Mouse (Mus musculus): ENCODE results near the gene Maff. TPM values are rescaled to one million over a fixed set of nuclear protein-coding genes. Genes with fewer than 3 reads are reported as not detected.

Maff gene
- 7.4 and 8.1 TPM in 2 replicates for polyA plus RNA-seq (2012; rRNA removed)

DNA sequence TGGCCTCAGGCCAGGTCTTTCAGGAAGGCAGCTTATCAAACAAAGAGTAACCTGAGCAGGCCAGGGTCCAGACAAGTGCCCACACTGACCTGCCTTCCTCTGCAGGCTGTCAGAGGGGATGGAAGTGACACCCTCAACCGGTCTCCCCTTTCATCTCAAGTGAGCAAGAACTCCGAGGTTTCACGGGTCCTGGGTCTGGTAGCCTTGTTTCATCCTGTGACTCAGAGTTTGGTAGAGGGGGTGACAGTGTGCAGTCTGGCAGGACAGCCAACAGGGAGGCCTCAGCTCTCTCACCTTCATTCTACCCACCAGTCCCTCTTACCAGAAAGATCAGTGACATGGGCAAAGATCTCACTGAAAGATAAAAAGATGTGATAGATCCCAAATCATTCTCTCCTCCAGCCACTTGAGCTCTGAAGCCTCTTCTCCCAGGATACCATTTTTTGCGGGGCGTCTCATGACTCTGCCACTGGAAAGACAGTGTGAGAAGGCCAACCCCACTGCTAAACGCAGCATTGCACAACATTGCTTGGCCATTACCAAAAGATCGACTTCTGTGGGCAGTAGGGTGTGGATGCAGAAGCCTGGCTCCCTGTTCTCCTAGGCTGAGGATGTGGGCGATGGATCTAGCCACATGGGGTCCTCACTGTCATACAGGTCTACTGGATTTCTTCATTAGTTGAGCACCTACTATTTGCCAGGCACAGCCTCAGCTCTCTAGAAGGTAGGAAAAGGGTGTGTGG, at the start of gene Maff:
Gene Maff, plus strand, starts transcription at position 571 of the 743 bp plus-strand sequence.
- Histone ChIP-seq H3K4me1 (replicated peaks; ENCODE audit: control insufficient read depth, insufficient read depth, low read length) (peaks cover 23% of the 10 kb centered on the region), H3K4me3 (ENCODE audit: control insufficient read depth, insufficient read depth, low read length) (peak within 1 kb of the TSS; percentile 92), H3K27me3 (ENCODE audit: control insufficient read depth, insufficient read depth, low read length) (no peaks in the 10 kb centered on the region), H3K36me3 (ENCODE audit: control insufficient read depth, insufficient read depth, low read length) (no peaks in the 10 kb centered on the region), H3K27ac (ENCODE audit: control insufficient read depth, insufficient read depth, low read length) (peak within 1 kb of the TSS; percentile 50; the same call in 1 of the 2 replicates)
- WGBS = 69% methylated on average over 8 of the region's 8 CpGs
- no peak for DNase-seq
- no peak for TF ChIP-seq POLR2A (IDR thresholded peaks at IDR 0.05; ENCODE audit: control insufficient read depth, extremely low read depth, insufficient read depth, low read length, poor library complexity)
- TF ChIP-seq CTCF (IDR thresholded peaks at IDR 0.05; ENCODE audit: borderline replicate concordance, control insufficient read depth, extremely low read depth, insufficient read depth, low read length, poor library complexity) = no peak

DNA sequence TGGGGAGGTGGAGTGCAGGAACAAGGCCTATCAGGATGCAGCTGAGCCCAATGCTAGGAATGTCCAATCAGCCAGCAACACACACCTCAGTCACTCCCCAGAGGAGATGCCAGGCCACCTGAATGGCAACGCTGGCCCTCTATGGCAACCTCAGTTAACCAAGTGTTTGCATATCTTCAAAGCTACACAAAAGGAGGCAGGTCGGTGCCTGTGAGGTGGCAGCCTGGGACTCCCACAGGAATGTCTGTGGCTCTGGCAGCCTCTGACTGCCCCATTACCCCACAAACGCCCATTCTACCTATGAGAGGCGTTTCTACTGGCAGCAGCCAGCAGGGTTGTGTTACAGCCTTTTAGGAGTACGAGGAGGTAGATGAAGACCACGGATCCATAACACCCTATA, 47.9 kb upstream of the Maff start:
- 94% methylated on average over 6 of the region's 6 CpGs for WGBS
- Histone ChIP-seq H3K27me3 (ENCODE audit: control insufficient read depth, insufficient read depth, low read length) (no peaks in the 10 kb centered on the region), H3K4me1 (replicated peaks; ENCODE audit: control insufficient read depth, insufficient read depth, low read length) (no peaks in the 10 kb centered on the region; the same call in 1 of the 2 replicates), H3K4me3 (ENCODE audit: control insufficient read depth, insufficient read depth, low read length) (no peak overlapping the region), H3K27ac (ENCODE audit: control insufficient read depth, insufficient read depth, low read length) (no peak overlapping the region), H3K36me3 (ENCODE audit: control insufficient read depth, insufficient read depth, low read length) (no peaks in the 10 kb centered on the region)
- TF ChIP-seq CTCF (IDR thresholded peaks at IDR 0.05; ENCODE audit: borderline replicate concordance, control insufficient read depth, extremely low read depth, insufficient read depth, low read length, poor library complexity) (no peak), POLR2A (IDR thresholded peaks at IDR 0.05; ENCODE audit: control insufficient read depth, extremely low read depth, insufficient read depth, low read length, poor library complexity) (no peak)
- no peak for DNase-seq

DNA sequence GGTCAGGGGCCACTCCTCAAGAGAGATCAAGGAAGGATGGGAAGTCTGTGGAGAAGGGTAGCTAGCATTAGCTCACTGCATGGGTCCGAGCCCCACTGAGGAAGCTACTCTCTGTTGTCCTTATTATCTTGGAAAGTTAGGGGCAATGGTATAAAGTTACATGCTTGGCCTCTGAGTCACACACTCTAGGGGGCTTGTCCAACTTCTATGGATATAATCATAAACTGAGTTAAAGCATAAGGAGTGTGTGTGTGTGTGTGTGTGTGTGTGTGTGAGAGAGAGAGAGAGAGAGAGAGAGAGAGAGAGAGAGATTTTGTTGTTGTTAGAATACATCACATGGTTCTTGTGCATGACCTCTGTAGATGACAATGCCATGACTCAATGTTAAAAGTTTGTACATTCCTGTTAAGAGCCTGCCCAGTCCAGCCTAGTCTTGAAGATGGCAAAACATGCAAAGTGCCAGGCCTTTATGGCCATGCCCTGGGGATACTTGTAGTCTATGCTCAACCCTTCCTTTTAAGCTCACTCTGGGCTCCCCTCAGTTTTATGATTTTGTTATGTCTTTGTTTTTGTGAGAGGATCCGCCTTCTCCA, 46.8 kb upstream of the Maff start:
- 95% methylated on average over 2 of the region's 2 CpGs for WGBS
- no peak for DNase-seq
- H3K4me1 ChIP-seq (replicated peaks; ENCODE audit: control insufficient read depth, insufficient read depth, low read length) = no peaks in the 10 kb centered on the region; the same call in 1 of the 2 replicates
- no peak overlapping the region for H3K4me3 ChIP-seq (ENCODE audit: control insufficient read depth, insufficient read depth, low read length)
- no peaks in the 10 kb centered on the region for H3K36me3 ChIP-seq (ENCODE audit: control insufficient read depth, insufficient read depth, low read length)
- no peak overlapping the region for H3K27ac ChIP-seq (ENCODE audit: control insufficient read depth, insufficient read depth, low read length)
- no peaks in the 10 kb centered on the region for H3K27me3 ChIP-seq (ENCODE audit: control insufficient read depth, insufficient read depth, low read length)
- TF ChIP-seq POLR2A (IDR thresholded peaks at IDR 0.05; ENCODE audit: control insufficient read depth, extremely low read depth, insufficient read depth, low read length, poor library complexity) = no peak
- no peak for TF ChIP-seq CTCF (IDR thresholded peaks at IDR 0.05; ENCODE audit: borderline replicate concordance, control insufficient read depth, extremely low read depth, insufficient read depth, low read length, poor library complexity)

DNA sequence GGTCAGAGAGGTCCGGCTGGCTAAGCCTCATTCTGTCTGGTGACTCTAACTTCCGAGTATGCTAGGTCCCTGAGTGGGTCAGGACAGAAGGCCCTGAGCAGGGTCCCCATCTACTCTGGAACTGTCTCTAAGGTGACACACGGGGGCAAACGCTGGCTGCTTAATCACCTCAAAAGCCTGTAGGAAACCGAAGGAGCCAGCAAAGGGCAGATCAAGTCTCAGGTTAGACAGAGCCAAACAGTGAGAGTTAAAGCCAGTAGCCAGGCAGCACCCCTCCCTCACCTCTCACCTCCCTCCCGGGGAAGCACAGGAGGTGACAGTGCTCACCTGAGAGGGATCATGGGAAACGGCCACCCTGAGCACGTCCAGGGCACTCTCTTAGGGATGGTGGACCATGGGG, 42.7 kb upstream of the Maff start:
- Histone ChIP-seq H3K4me3 (ENCODE audit: control insufficient read depth, insufficient read depth, low read length) (no peak overlapping the region), H3K27ac (ENCODE audit: control insufficient read depth, insufficient read depth, low read length) (no peak overlapping the region), H3K27me3 (ENCODE audit: control insufficient read depth, insufficient read depth, low read length) (no peaks in the 10 kb centered on the region), H3K4me1 (replicated peaks; ENCODE audit: control insufficient read depth, insufficient read depth, low read length) (no peaks in the 10 kb centered on the region; the same call in 1 of the 2 replicates), H3K36me3 (ENCODE audit: control insufficient read depth, insufficient read depth, low read length) (0 out of 2 replicates have a peak, but pooled peaks cover 4% of the 10 kb centered on the region)
- peak; percentile 55 for DNase-seq
- 97% methylated on average over 8 of the region's 8 CpGs for WGBS
- TF ChIP-seq CTCF (IDR thresholded peaks at IDR 0.05; ENCODE audit: borderline replicate concordance, control insufficient read depth, extremely low read depth, insufficient read depth, low read length, poor library complexity) = no peak
- TF ChIP-seq POLR2A (IDR thresholded peaks at IDR 0.05; ENCODE audit: control insufficient read depth, extremely low read depth, insufficient read depth, low read length, poor library complexity) = no peak

DNA sequence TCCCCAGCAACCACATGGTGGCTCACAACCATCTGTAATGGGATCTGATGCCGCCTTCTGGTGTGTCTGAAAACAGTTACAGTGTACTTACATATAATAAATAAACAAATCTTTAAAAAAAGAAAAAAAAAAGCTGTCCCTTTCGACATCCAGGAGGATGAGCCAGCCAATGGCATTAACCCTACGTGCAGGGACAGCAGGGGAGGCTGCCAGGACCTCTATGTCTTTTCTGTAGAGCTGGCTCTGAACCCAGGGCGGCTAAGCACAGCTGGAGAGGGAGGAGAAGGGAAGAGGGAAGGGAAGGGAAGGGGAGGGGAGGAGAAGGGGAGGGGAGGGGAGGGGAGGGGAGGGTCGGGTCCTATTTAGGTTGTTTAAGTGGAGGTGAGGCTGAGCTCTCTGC, 41.6 kb upstream of the Maff start:
- no peak overlapping the region for H3K4me3 ChIP-seq (ENCODE audit: control insufficient read depth, insufficient read depth, low read length)
- DNase-seq = no peak
- no peaks in the 10 kb centered on the region for H3K27me3 ChIP-seq (ENCODE audit: control insufficient read depth, insufficient read depth, low read length)
- H3K27ac ChIP-seq (ENCODE audit: control insufficient read depth, insufficient read depth, low read length) = no peak overlapping the region
- TF ChIP-seq CTCF (IDR thresholded peaks at IDR 0.05; ENCODE audit: borderline replicate concordance, control insufficient read depth, extremely low read depth, insufficient read depth, low read length, poor library complexity) (no peak), POLR2A (IDR thresholded peaks at IDR 0.05; ENCODE audit: control insufficient read depth, extremely low read depth, insufficient read depth, low read length, poor library complexity) (no peak)
- H3K36me3 ChIP-seq (ENCODE audit: control insufficient read depth, insufficient read depth, low read length) = 0 out of 2 replicates have a peak, but pooled peaks cover 4% of the 10 kb centered on the region
- no peaks in the 10 kb centered on the region; the same call in 1 of the 2 replicates for H3K4me1 ChIP-seq (replicated peaks; ENCODE audit: control insufficient read depth, insufficient read depth, low read length)
- WGBS = 97% methylated on average over 4 of the region's 5 CpGs

DNA sequence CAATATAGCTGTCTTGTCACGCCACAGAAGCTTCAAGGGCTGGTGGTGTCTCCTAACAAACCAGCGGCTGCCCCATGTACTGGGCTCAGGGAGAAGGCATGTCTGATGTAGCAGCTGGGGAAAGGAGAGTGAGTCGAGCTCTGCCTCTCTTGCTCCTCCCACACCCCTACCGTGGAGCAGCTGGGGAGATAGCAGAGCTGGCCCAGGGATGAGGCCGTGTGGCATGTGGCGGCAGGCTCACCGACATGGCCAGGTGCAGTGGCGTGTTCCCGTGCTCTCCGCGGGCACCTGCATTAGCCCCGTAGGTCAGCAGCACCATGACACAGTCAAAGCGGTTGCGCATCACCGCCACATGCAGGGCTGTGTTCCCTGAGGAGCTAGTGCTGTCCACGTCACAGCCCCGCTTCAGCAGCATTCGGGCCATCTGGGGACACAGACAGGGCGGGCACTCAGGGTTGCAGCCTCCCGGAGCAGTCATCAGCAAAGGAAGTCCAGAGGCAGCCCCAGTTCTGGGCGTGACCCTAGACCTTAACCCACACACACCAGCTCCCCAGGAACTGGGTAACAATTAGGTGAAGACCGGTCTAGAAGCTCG, 40.3 kb upstream of the Maff start:
- Histone ChIP-seq H3K27me3 (ENCODE audit: control insufficient read depth, insufficient read depth, low read length) (no peaks in the 10 kb centered on the region), H3K27ac (ENCODE audit: control insufficient read depth, insufficient read depth, low read length) (no peak overlapping the region), H3K4me3 (ENCODE audit: control insufficient read depth, insufficient read depth, low read length) (no peak overlapping the region), H3K36me3 (ENCODE audit: control insufficient read depth, insufficient read depth, low read length) (0 out of 2 replicates have a peak, but pooled peaks cover 4% of the 10 kb centered on the region), H3K4me1 (replicated peaks; ENCODE audit: control insufficient read depth, insufficient read depth, low read length) (no peaks in the 10 kb centered on the region; the same call in 1 of the 2 replicates)
- no peak for DNase-seq
- WGBS = 90% methylated on average over 23 of the region's 23 CpGs
- TF ChIP-seq POLR2A (IDR thresholded peaks at IDR 0.05; ENCODE audit: control insufficient read depth, extremely low read depth, insufficient read depth, low read length, poor library complexity) (no peak), CTCF (IDR thresholded peaks at IDR 0.05; ENCODE audit: borderline replicate concordance, control insufficient read depth, extremely low read depth, insufficient read depth, low read length, poor library complexity) (no peak)

Data from thymus, adult 2 months (tissue).